Mouse (Mus musculus) forelimb bud, embryonic 11.5 days (tissue): Measurements from ENCODE around the gene Setd5.
A peak's percentile ranks its signal among the peaks of the same experiment; 100 is the strongest.

Experiments used
- DNase-seq: peaks from one replicate; pipeline ENCODE4 v3.0.0-alpha.2; 2012; ENCODE audit warnings: low read depth, low spot score

Gene Setd5

DNA sequence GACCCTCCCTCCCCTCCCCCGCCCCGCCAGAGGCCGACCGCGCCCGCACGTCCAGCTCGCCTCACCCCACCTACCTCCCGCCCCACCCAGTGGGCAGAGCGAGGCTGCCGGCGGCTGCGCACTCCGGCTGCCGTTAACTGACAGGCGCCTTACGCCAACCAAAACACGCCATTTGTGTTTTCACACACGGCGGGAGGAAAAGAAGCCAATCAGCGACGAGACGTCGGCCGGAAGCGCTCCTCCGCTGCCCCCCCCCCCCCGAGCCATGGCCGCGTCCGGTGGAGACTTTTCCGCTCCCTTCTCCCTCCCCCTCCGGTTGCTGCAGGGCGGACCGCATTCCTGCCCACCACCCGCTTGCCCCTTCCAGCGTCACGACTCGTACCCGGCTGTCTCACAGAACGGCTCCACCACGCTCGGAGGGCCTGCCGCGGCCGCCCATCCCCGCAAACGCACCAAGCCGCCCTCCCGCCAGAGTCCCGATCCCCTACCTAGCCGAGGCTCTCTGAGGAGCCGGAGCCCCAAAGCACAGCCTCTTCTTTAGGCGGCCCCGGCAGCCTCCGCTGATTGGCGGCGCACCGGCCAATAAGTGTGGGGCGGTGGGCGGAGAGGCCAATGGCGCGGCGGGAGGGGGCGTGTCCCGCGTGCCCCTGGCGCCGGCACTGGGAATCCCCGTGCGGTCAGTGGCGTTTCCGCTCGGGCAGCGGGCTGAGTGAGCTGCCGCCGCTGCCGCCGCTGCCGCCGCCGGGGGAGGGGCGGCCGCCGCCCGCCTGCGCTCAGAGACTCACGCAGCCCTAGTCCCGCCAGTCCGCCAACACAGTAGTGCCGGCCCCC, at the start of gene Setd5:
Setd5 (plus strand) TSS at position 680 of the 831 bp plus-strand sequence.
- DNase-seq = peak; percentile 97

DNA sequence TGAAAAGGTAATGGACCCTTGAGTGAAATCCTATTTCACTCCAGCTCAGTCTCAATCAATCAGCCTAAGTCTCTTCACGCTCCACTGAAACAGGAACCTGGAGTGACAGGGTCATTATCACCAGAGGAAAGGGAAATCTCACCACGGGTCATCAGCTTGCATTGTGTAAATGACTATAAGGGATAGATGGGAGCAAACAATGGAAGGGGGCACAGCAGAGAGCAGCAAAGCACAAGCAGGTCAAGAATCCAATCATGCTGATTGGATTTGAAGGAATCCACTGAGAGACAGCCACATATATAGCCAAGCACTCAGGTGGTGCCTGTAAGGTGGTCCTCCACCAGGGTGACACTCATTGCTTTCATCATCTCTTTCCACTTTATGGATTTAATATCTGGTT, 49.7 kb upstream of the Setd5 start:
- DNase-seq = no peak

- no peak for DNase-seq
These were observed 48.2 kb upstream of the Setd5 start for GRCm38 (mm10) chr6:113029006-113029405.

DNA sequence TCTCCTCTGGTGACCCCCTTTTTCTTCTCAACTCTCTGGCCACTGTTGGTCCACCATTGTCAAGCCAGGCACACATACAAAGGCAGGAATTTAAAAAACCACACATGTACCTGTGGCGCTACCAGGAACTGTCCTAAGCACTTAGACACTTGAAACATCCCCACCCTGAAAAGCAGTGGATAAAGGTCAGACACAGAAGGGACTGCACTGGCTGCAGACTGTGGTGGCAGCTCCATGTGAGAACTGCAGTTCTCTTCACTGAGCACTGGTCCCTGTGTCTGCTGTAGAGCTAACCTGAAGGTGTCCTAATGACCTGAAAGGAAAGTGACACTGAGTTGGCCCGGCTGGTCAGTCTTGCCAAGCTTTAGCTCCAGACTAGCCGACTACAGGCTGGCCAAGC, 46.6 kb upstream of the Setd5 start:
- DNase-seq = no peak

GRCm38 (mm10) chr6:113030970-113031660, 46.0 kb upstream of the Setd5 start:
- DNase-seq = no peak

DNA sequence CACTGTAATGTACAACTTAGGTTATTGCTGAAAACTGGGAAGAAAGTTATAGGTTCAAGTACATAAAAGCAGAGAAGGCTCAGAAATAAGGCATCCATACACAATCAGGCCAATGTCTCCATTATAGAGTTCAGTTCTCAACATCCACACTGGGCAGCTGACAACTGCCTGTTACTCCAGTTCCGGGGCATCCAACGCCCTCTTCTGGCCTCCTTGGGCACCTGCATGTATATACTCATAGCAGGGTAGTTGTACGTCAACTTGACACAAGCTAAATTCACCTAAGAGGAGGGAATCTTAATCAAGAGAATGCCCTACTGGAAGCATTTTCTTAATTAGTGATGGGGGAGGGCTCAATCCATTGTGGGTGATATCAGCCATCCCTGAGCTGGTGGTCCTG, 45.0 kb upstream of the Setd5 start:
- no peak for DNase-seq

DNA sequence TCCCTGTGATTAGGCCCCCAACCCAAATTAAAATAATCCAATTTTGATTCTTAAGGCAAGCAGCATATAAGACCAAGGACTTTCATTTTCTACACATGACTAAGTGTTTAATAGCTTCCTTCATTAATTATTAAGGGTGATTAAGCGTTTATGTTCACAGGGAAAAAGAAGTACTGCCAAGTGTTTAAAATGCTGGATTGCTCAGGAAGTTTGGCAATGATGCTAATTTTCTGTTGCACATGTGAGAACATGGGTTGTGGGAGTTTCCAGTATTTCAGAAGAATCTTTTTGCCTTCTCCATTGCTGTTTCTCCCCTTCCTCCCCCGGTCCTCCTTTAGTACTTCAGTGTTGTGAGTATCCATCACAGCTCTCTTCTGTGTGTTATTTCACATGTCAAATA, 44.0 kb upstream of the Setd5 start:
- DNase-seq = no peak

GRCm38 (mm10) chr6:113034466-113034865, 42.7 kb upstream of the Setd5 start:
- DNase-seq = no peak

GRCm38 (mm10) chr6:113036463-113037175, 40.5 kb upstream of the Setd5 start:
- DNase-seq = no peak

DNA sequence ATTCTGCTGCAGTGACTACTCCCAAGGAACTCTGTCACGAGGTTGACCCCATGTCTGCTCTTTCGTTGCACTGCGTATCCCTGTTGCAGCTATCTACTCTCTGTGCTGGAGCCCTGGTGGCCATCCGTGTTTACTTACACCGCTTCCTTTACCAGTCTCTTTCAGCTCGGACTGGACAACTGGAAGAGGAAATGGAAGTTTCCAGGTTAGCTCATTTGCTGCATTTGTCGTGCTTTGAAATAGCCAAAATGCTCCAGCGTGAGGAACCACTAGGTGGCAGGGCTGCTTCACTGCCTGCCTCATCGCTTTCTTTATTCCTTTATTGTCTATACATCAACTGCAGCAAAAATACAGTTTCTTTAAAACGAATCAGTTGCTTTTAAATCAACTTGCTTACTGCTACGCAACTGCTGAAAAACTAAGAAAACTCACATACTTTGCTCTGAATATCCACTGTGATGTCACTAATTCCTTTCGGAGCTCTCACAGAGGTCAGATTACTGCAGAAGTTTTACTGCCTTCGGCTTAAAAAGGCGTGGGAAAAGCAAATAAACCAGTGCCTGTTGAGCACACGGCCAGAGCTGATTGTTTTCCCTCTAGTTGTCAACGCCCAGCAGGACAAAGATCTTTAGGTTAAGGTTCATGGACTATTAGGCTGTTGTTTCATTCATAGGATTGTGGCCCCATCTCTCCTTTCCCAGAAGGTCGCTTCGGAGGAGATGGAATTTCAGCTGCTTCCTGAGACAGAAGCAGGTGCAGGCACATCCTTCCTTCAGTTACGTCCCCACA, 39.0 kb upstream of the Setd5 start:
- DNase-seq = peak; percentile 65

DNA sequence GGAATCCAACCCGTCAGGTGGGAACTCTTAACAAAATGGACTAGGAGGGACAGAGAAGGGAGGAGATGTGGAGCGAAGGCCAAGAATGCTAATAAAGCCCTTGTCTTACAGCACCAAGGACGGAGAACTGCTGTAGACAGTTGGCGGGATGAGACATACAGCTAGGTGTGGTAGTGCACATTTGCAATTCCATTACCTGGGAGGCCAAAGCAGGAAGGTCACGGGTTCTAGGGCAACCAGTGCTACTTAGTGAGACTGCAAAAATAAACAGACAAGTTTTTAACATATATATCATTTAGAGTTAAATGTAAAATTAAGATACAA, 38.5 kb upstream of the Setd5 start:
- no peak for DNase-seq

GRCm38 (mm10) chr6:113040319-113040718, 36.8 kb upstream of the Setd5 start:
- DNase-seq = no peak

DNA sequence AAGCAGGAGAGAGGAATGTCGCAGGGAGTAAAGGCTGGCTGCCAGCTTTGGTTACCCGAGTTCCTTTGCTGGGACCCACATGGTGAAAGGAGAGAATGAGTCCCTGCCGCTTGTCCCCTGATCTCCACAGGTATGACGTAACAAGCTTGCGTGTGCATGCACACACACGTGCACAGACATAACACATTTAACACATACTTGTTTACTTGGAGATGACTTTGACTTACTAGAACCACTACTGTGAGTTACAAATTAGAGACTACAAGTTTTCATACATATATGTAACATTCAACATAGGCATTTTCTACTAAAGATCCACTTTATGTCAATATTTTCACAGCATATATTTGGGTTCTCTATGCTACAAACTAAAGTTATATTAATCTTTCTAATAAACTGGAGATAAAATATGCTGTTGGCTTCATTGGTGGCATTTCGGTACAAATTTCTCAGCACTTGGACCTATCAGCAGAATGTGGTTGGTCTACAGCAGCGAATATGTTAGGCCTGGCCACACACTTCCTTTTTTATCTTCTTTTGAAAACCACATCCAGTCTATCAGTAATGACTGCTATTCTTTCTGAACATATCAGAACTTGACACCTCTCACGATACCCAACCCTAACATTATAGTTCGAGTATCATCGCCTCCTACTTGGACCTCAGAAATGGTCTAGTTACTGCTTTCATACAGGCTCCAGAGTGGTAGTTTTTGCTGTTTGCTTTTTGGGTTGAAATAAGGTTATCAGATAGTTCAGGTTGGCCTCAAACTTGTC, 35.8 kb upstream of the Setd5 start:
- DNase-seq = no peak

GRCm38 (mm10) chr6:113045575-113045974, 31.6 kb upstream of the Setd5 start:
- DNase-seq = no peak

DNA sequence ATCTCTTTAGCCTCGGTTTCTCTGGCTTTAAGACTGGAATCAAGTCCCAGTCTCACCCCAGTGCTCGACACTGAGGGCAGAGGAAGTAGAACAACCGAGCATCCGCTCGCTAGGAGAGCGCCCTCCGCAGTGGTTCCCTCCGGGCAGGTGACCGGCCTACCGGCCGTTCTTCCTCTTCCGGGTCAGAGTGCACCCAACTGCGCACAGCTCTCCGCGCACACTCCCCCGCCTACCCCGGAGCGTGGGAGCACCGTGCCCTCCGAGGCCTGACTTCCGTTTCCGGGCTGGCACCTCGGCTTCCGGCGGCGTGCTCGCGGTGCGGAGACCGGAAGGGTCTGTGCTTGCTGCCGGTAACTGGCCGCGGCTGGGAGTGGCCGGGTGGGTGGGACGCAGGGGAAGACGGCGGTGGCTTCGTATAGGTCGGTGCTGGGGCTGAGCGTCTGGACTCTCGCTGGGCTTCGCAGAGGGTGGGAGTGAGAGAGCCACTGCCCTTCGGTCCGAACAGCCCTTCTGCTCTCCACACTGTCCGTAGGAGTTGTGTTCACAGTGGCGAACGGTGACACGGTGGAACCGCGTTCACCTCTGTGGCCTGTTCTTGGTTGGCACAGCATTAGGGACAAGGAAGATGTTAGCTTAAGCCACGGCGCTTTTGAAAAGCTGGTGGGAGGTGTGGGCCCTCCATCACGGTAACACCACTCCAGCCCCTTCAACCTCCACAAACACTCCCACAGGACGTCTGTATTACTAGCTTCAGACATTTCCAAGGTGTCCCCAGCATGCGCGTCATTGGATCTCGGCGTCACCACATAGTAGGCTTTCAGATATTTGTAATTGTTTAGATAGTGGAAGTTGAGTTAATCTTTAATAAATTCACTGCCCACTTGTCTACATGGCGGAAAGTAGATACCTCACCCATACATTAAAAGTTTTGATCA, 30.9 kb upstream of the Setd5 start, which contains the start of gene Thumpd3:
Thumpd3 (plus strand) TSS at position 185 of the 935 bp plus-strand sequence.
- DNase-seq = peak; percentile 98

GRCm38 (mm10) chr6:113047016-113047746, 30.0 kb upstream of the Setd5 start:
- no peak for DNase-seq

DNA sequence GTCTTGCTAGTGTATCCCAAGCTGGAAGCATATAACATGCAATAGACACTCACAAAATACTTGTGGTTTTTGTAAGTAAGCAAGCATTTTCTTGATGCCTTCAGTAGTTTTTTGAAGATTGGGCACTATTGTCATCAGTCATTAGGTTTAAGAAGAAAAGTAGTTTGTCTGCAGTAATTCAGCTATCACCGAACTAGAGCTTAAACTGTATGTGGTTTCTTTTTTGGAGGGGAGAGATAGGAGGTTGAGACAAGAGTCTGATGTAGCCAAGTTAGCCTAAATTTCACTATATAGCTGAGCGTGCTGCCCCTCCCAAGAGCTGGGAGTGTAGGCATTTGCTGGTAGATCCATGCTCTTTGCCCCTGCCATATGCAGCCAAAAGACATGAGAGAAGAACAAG, 28.8 kb upstream of the Setd5 start:
- no peak for DNase-seq

DNA sequence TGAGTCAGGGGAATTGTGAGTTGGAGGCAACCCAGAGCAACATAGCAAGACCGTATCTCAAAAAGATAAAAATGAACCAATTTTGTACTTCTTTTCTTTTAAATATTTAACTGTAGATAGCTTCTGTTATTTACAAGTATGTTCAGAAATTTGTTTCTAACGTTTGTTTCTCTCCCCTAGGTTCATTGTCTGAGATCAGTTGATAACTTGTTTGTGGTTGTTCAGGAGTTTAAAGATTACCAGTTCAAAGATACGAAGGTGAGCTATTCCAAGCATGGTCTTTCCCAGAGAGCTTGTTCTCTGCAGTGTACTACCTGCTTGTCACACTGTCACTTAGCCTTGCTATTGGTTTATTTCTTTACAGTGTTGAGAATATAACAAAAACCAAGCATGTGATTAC, 28.0 kb upstream of the Setd5 start:
- no peak for DNase-seq

GRCm38 (mm10) chr6:113052972-113053371, 24.2 kb upstream of the Setd5 start:
- no peak for DNase-seq
